Mouse (Mus musculus) kidney, embryonic 14.5 days (tissue): Measurements from ENCODE around the gene Rps12-ps3. TPM values are rescaled to one million over a fixed set of nuclear protein-coding genes. Genes with fewer than 3 reads are reported as not detected.

Source experiments
- polyA plus RNA-seq: library from polyadenylated mRNA; unstranded; fragments of >200 nt; fragmentation: Nextera tagmentation; extraction: Ambion mirVana; gene quantifications from 2 replicates; pipeline ENCODE4 v1.2.1, GENCODE M21; 2014

Gene Rps12-ps3
- polyA plus RNA-seq, 1 experiment from 2014 or later, result 37.8 TPM

Other genes with a start within 250 kb of the Rps12-ps3 start
- 1.1 and 2.3 TPM in 2 replicates for gene Shtn1, start 246.2 kb upstream of the Rps12-ps3 start, polyA plus RNA-seq
- gene Vax1, start 152.2 kb upstream of the Rps12-ps3 start, polyA plus RNA-seq, result not detected in 2 replicates
- gene Kcnk18, start 103.1 kb upstream of the Rps12-ps3 start, polyA plus RNA-seq, result not detected in 2 replicates
- gene Slc18a2, start 61.4 kb upstream of the Rps12-ps3 start, polyA plus RNA-seq, result 5.0 and 7.6 TPM in 2 replicates
- 13.8 and 18.8 TPM in 2 replicates for gene Pdzd8, start 23.5 kb downstream of the Rps12-ps3 start, polyA plus RNA-seq
- 40.5 and 43.6 TPM in 2 replicates for gene Emx2, start 136.1 kb downstream of the Rps12-ps3 start, polyA plus RNA-seq